Mouse (Mus musculus): Measurements from ENCODE around the gene Cst12.

DNA sequence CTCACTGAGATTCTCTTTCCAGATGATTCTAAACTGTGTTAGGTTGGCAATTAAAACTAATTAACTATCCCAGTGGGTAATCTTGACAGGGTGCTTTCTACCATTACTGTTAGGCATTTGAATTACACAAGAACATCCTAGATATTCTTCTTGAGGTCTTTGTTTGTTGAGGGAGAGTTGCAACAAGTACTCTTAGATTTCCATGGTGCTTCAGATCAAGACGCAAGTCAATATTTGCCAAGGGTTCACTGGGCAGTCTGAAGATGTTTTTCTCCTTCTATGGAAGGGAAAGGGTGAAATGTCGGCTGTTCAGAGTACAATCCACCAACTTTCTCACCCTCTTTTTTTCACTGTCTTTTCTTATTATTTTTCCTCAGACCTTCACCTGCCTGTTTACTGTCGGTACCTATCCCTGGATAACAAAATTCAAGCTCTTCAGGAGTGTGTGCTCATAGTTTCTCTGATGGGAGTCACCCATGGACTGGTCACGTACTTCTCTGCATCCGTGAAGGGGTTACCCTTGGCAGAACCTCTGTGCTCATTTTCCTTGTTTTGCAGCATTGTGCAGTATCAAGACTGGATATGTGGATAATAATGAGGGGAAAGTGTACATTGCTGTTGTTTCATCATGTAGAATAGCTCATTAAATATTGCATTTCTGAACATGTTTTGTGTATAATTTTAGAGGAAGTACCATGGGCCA lies 49.1 kb downstream of the Cst12 start:
- no peak for TF ChIP-seq POLR2A (IDR thresholded peaks at IDR 0.05; ENCODE audit: insufficient read length, low read depth)
- TF ChIP-seq MAX (IDR thresholded peaks at IDR 0.05; ENCODE audit: low read depth): no peak
